Mouse (Mus musculus): ENCODE measurements around the gene Sec23a. TPM values are rescaled to one million over a fixed set of nuclear protein-coding genes. Genes with fewer than 3 reads are reported as not detected.

Gene Sec23a
- 67.5 TPM for polyA plus RNA-seq (2014; fragmentation: Illumina TruSeq; extraction: RNeasy Lipid Tissue Mini Kit (QIAGEN cat#74804); ENCODE audit: low read depth, low replicate concordance)

DNA sequence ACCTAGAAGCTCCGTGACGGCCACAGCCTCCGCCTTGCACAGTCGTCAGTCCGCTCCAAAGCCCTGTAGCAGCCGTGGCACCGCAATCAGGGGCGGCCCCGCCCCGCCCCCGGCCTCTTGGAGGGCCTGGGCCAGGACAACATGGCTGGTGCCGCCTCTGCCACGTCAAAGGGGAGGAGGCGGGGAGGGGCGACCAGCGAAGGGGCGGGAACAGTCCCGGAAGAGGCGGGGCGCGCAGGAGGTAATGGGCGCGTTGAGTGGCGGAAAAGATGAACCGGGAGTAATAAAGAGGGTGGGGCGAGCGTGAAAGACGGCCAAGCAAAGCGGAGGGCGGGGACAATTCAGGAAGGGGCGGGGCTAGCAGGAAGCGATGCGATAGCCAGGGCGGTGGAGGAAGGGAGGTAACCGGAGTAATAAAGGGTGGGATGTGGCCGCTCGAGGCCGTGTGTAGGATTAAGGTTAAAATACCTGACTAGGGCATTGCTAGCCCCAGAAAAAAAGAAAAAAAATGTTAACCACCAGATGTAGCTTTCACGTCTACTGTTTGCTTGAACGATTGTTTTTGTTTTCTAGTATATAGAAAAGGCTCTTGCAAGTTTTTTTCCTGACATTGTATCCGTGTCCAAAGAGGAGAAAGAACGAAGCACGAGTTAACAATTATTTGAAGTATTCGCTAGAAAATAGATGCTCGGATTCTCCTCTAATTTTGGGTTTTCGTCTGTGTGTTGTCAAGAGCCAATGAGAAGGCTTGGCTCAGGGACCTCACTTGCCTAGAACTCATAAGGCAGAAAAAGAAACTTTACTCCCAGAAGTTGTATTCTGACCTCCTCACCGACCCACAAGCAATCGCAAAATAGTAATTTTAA lies at the start of gene Sec23a:
Gene Sec23a (minus strand): TSS at position 174 of the 866 bp plus-strand sequence.

GRCm38 (mm10) chr12:59060993-59061595 lies 49.3 kb upstream of the Sec23a start, which contains the start of gene Trappc6b:
Trappc6b (minus strand) TSS chr12:59061472.

GRCm38 (mm10) chr12:59013234-59013633 lies 1.4 kb upstream of the Sec23a start, which contains the start of gene Gemin2:
Gemin2 (plus strand) TSS chr12:59013393.

Other genes with a start within 250 kb of the Sec23a start
- 22.9 TPM for gene Gemin2, start 1.4 kb upstream of the Sec23a start, polyA plus RNA-seq (2014; fragmentation: Illumina TruSeq; extraction: RNeasy Lipid Tissue Mini Kit (QIAGEN cat#74804); ENCODE audit: low read depth, low replicate concordance)
- gene Trappc6b, start 49.5 kb upstream of the Sec23a start, polyA plus RNA-seq (2014; fragmentation: Illumina TruSeq; extraction: RNeasy Lipid Tissue Mini Kit (QIAGEN cat#74804); ENCODE audit: low read depth, low replicate concordance) = 145 TPM
- 42.8 TPM for gene Pnn, start 54.9 kb upstream of the Sec23a start, polyA plus RNA-seq (2014; fragmentation: Illumina TruSeq; extraction: RNeasy Lipid Tissue Mini Kit (QIAGEN cat#74804); ENCODE audit: low read depth, low replicate concordance)
- gene Mia2, start 83.8 kb upstream of the Sec23a start, polyA plus RNA-seq (2014; fragmentation: Illumina TruSeq; extraction: RNeasy Lipid Tissue Mini Kit (QIAGEN cat#74804); ENCODE audit: low read depth, low replicate concordance) = 410 TPM
- 19.6 TPM for gene Fbxo33, start 207.7 kb upstream of the Sec23a start, polyA plus RNA-seq (2014; fragmentation: Illumina TruSeq; extraction: RNeasy Lipid Tissue Mini Kit (QIAGEN cat#74804); ENCODE audit: low read depth, low replicate concordance)

Data from liver, adult 10 weeks (tissue).